Mouse (Mus musculus): ENCODE data around the gene Stambp.

The Stambp gene

GRCm38 (mm10) chr6:83501524-83502310 is 70.8 kb downstream of the Stambp start:
- in situ Hi-C loops (cut with MboI): no loop called here

GRCm38 (mm10) chr6:83500462-83500861 is 72.1 kb downstream of the Stambp start:
- in situ Hi-C loops (cut with MboI): no loop called here

DNA sequence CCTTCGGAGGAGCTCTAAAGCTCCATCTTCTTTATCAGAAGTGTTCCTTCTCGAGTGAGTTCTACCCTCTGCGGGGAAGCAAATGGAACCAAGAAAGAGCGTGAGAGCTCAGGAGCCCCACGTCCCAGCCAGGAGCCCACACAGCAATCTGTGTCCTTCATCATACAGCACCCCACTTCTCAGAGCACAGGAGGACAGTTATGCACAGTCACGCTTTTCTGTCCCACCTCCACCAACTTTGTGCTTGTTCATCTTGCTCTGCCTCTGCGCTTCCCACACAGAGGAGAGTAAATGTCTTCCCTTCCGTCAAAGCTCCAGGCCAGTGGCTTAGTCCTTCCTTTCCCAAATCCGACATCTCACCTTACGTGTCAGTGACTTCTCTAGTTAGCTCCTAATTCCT is 73.5 kb downstream of the Stambp start:
- in situ Hi-C loops (cut with MboI): no loop called here

DNA sequence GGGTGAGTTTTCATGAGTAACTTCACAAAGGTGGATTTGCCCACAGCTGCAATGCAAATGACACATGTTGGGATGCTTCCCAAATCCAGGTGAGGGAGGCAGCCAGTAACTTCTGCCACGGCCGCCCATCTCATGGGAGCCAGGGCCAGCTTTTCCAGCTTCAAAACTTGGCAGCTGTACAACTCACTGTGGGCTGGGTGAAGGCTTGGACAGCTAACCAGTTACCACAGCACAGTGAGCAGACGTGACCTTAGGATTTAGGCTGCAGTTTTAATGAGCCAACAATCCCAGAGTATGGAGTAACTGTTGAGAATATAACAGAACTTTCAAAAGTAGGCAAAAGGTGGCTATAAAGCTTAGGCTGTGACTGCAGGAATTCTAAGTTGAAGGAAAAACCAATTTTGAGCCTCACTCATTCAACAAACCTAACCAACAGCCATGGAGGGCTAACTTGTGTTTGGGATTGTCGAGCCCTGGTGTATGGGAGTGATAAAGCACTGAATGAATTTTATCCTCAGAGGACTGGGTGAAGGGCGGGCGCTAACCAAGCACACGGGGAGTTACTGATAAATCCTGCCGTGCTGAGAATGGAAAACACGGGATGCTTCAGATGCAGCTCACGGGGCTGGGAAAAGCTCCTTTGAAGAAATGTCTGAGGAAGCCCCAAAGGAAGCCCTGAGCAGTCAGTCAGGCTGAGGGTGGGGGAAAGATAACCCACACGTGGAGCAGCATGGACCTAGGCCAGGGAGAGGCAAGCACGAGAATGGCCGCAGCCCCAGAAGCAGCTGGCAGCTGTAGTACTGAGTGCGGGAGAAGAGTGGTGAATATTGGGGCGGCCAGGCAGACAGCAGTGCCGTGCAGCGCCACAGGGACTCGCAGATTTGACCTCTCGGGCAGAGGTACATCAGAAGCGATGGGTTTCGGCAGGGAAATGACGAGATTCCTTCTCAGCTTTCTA is 75.5 kb downstream of the Stambp start:
- in situ Hi-C loops (cut with MboI): no loop called here

GRCm38 (mm10) chr6:83496009-83496752 is 76.3 kb downstream of the Stambp start:
- in situ Hi-C loops (cut with MboI): no loop called here
